Mouse (Mus musculus): ENCODE results near the gene Stac3.

Gene Stac3

DNA sequence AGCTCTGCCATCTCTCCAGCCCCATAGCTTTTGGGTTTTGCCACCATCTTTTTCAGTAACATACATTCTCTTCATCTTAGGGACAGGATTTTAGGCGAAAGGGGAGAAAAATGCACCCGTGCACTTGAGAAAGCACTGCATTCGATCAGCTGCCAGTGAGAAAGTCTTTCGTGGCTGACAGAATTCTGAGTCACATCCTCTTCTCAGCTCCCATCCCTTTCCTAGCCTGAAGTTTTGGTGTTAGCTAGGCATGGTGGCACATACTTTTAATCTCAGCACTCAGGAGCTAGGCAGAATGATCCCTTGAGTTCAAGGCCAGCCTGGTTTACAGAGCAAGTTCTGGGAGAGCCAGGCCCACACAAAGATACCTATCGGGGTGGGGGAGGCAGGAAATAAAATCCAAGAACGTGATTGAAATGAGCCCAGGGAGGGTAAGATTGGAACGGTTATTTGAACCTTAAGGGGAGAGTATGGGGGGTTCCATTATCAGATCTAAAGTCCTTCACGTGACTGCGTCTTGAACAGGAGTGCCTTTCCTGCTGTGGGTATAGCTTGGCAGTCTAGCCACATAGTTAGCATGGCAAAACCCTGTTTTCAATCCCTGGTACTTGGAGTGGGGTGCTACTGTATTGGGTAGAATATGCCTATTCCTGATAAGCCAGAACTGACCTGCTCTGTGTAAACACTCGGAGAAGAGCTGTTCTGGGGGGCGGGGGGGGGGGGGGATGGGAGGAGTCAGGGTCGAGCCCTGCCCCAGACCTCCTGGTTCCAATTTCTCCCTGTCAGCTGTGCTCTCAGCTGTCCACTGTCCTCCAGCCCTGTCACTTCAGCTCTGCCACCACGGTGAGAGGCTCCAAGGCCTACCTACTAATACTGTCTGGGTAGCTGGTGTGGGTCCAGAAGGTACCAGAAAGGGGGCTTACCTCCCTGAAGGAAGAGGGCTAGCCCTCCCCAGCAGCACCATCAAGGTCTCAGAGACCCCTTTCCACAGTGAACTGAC lies at the start of gene Stac3:
Stac3 (plus strand) TSS at position 793 of the 1,000 bp plus-strand sequence.
- DNase-seq (ENCODE audit: extremely low spot score, low read depth, low spot score) = no peak

DNA sequence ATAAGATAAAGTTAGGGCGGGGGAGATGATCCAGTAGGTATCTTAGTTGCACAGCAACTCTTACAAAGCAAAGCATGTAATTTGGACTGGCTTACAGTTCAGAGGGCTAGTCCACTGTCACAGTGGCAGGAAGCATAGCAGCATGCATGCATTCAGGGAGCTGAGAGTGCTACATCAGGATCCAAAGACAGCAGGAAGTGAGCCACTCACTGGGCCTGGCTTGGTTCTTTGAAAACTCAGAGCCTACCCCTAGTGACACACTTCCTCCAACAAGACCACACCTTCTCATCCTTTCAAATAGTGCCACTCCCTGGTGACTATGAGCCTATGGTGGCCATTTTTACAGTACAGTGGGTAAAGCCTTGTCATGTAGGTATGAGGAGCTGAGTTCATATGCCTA lies 47.8 kb upstream of the Stac3 start:
- no peak for DNase-seq (ENCODE audit: extremely low spot score, low read depth, low spot score)

GRCm38 (mm10) chr10:127462411-127463096 lies 38.9 kb upstream of the Stac3 start:
- no peak for DNase-seq (ENCODE audit: extremely low spot score, low read depth, low spot score)

DNA sequence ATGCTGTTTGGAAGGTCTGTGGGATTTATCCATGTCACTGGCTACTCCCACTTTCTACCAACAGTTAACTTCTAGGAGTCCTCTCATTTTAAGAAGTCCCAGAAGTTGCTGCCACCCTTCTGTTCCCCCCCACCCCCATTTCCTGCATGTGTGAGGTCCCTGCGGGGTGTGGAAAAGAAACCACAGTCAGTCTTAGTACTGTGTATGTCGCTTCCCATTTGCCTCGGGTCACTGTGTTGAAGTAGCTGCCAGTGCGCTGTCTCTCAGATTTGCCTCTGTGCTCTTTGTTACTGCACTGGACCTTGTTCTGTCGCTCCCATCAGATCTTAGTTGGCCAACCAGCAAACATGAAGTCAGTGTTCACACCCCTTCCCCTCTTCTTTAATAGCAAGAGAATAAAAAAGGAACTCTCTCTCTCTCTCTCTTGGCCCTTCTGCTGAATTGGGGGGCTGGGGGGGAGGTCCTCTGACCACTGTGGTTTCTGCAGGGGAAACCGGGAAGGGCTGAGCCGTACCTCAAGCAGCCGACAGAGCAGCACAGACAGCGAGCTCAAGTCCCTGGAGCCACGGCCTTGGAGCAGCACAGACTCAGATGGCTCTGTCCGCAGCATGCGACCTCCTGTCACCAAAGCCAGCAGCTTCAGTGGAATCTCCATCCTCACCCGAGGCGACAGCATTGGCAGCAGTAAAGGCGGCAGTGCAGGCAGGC lies 30.1 kb upstream of the Stac3 start:
- DNase-seq (ENCODE audit: extremely low spot score, low read depth, low spot score) = no peak

DNA sequence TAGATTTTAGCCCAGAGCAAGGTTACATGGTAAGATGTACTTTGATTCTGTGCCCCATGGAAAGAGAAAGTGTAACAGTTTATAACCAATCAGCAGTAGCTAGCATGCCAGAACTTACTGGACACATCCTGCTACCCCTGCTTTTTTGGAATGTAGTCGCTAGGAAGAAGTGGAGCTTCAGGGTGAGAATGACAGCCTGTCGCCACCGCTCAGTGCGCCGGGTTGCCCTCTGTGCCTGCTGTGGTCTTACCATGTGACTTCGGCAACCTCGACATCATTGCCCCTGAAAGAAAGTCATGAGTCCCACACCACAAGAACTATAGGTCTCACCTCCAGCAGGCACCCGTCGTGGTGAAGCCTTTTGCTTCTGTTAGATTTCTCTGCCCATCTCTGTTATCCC lies 28.8 kb upstream of the Stac3 start:
- no peak for DNase-seq (ENCODE audit: extremely low spot score, low read depth, low spot score)

- DNase-seq (ENCODE audit: extremely low spot score, low read depth, low spot score) = no peak
Observed at GRCm38 (mm10) chr10:127475175-127475574, 26.3 kb upstream of the Stac3 start.

GRCm38 (mm10) chr10:127476541-127476940 lies 24.9 kb upstream of the Stac3 start:
- DNase-seq (ENCODE audit: extremely low spot score, low read depth, low spot score) = no peak

DNA sequence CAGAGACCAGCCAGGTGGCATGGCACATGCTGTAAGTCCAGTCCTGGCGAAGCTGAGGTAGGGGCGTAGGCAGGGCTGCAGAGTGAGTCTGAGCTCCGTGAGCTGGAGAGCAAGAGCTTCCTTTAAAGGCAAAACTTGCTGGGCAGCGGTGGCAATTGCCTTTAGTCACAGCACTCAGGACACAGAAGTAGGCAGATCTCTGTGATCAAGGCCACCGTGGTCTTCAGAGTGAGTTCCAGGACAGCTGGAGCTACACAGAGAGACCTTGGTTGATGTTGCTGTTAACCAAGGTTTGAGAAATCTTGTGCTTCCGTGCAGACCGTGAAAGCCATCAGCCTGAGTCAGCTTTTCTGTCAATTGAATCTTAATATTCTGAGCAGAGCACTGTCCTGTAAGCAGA lies 24.2 kb upstream of the Stac3 start:
- DNase-seq (ENCODE audit: extremely low spot score, low read depth, low spot score) = no peak

- no peak for DNase-seq (ENCODE audit: extremely low spot score, low read depth, low spot score)
Observed at GRCm38 (mm10) chr10:127479131-127479530, 22.4 kb upstream of the Stac3 start.

- DNase-seq (ENCODE audit: extremely low spot score, low read depth, low spot score) = no peak
Observed at GRCm38 (mm10) chr10:127480833-127481813, 20.4 kb upstream of the Stac3 start.

DNA sequence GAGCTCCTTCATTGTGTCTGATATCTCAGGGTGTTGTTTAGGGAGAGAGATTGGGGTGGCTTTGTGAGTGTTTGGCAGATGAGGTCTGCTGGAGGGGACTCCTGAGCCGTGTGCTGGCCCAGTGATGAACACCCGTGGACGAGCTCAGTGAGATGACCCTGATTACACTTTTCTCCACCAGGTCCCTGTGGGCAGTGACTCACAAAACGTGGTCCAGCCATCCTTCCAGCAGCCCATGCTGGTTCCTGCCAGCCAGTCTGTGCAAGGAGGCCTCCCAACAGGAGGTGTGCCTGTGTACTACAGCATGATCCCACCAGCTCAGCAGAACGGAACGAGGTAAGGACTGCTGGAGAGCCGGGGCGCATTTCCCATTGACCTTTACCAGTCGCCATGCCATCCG lies 16.3 kb upstream of the Stac3 start:
- no peak for DNase-seq (ENCODE audit: extremely low spot score, low read depth, low spot score)

- no peak for DNase-seq (ENCODE audit: extremely low spot score, low read depth, low spot score)
Observed at GRCm38 (mm10) chr10:127488856-127489255, 12.6 kb upstream of the Stac3 start.

- DNase-seq (ENCODE audit: extremely low spot score, low read depth, low spot score) = no peak
Observed at GRCm38 (mm10) chr10:127490160-127491127, 11.0 kb upstream of the Stac3 start.

DNA sequence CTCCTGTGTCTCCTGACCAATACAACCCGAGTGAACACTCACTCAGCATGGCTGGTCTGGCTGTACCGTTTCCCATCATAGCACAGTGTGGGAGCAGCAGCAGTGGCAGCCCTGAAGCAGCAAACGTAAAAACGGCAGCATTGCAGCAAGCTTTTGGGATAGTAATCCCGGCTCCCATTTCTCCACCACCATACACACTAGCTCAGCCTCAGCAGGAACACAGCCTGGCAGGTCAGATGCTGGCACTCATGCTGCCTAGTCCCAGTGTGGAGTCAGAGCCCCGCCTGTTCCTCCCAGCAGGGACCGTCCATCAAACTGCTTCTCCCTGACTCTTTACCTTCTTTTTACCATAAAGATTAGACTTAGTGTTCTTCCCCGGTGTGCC lies 10.4 kb upstream of the Stac3 start:
- no peak for DNase-seq (ENCODE audit: extremely low spot score, low read depth, low spot score)

DNA sequence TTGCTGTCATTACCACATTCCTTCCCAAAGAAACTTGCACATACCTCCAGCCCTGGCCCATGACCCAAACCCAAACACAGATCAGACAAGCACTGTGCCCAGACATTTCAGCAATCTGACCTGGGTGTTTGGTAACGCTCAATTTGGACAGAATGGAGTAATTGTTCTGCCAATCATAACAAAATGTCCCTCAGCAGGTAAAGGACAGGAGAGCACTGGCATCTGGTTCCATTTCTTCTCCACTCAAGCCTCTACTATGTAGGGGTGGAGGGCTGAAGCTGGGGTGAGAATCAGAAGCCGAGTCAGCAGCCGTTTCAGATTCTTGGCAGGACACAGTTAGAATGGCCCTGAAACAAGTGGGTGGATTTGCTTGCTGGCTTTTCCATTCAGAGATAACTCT lies 9.4 kb upstream of the Stac3 start:
- no peak for DNase-seq (ENCODE audit: extremely low spot score, low read depth, low spot score)

DNA sequence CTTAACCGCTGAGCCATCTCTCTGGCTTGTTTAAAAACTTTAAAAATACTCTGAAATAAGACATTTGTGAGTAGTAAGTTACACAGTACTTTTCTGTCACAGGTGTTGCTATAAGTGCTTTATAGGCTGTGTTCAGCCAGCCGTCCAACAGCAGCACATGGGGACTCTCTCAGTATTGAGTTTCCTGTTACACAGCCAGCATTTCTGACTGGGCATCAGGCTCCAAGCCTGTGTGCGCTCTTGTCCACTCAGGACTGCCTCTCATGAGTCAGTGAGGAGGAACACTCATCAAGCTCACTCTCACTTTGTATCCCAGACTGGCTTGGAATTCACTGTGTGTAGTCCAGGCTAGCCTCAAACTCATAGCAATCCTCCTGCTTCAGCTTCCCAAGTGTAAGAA lies 5.3 kb upstream of the Stac3 start:
- no peak for DNase-seq (ENCODE audit: extremely low spot score, low read depth, low spot score)

- no peak for DNase-seq (ENCODE audit: extremely low spot score, low read depth, low spot score)
Observed at GRCm38 (mm10) chr10:127499516-127499915, 2.0 kb upstream of the Stac3 start.

DNA sequence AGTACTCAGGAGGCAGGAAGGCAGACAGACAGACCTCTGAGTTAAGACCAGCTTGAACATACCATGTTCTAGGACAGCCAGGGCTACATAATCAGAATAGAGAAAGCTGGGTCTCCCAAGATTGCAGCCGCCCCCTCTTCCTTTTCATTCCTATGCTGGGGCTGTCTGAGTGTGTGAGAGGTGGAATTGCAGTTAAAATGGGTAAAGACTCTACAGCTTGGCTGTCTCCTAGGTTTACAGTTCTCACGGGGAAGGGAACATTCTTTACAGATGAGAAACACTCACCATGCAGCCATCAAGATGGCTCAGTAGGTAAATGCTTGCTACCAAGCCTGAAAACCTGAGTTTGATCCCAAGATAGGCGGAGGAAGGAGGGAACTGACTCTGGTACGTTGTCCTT lies 1.4 kb upstream of the Stac3 start:
- no peak for DNase-seq (ENCODE audit: extremely low spot score, low read depth, low spot score)

DNA sequence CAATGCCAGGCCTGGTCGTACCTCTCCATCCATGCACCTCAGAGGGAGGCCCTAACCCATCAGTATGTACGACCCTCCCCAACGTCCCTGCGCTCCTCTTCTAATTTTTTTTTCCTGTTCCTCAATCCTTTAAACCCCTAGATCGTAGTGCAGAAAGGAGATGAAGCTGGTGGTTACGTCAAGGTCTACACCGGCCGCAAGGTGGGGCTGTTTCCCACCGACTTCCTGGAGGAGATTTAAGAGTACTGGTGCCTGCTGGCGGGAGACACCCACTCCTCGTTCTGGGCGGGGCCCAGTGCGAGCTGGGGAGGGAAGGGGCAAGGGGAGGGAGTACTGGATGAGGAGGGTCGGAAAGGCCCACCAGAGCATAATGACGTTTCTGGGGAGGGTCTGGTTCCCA lies 6.8 kb downstream of the Stac3 start:
- DNase-seq (ENCODE audit: extremely low spot score, low read depth, low spot score) = no peak

Measured in hindlimb bud, embryonic 11.5 days (tissue).